Mouse (Mus musculus): ENCODE data around the gene Dock6. TPM values are rescaled to one million over a fixed set of nuclear protein-coding genes. Genes with fewer than 3 reads are reported as not detected.

Gene Dock6
- total RNA-seq, 4 experiments from 2014 or later = 12.7 to 23.0 (median 19.2) TPM

- no peak for DNase-seq (ENCODE audit: low spot score in 2 of 2)
These were observed 102.1 kb downstream of the Dock6 start for GRCm38 (mm10) chr9:21750370-21750769.

Small RNA genes within 50 kb of the gene (microRNA-seq; reads per million reads assigned to microRNA genes)
- 0.64 to 4.8 reads per million in 2 experiments for gene Mir7083

Other genes with a start within 250 kb of the Dock6 start
- 100 to 1,000 TPM in 3 of 4 experiments, 10 to 100 TPM in 1; 96.5 to 108 (median 103) TPM for gene Smarca4, start 236.5 kb downstream of the Dock6 start, total RNA-seq (2022)
- 10 to 100 TPM; 16.7 to 38.7 (median 26.4) TPM for gene Ldlr, start 129.2 kb downstream of the Dock6 start, total RNA-seq (2022)
- gene Spc24, start 92.3 kb downstream of the Dock6 start, total RNA-seq (2022) = 1 to 10 TPM in 2 of 4 experiments, under 1 TPM in 2; 0.45 to 4.3 (median 2.1) TPM
- gene Kank2, start 53.9 kb downstream of the Dock6 start, total RNA-seq (2022) = 10 to 100 TPM in 2 of 4 experiments, 1 to 10 TPM in 2; 7.2 to 10.1 (median 9.3) TPM
- not detected for gene Angptl8, start 17.1 kb downstream of the Dock6 start, total RNA-seq (2022)
- 10 to 100 TPM; 16.9 to 23.5 (median 21.1) TPM for gene Rab3d, start 65.6 kb upstream of the Dock6 start, total RNA-seq (2022)
- gene Ccdc159, start 74.8 kb upstream of the Dock6 start, total RNA-seq (2022) = 10 to 100 TPM; 18.7 to 22.5 (median 21.8) TPM
- gene Tmem205, start 74.9 kb upstream of the Dock6 start, total RNA-seq (2022) = 10 to 100 TPM; 42.8 to 49.1 (median 43.5) TPM
- 100 to 1,000 TPM; 229 to 244 (median 235) TPM for gene Plppr2, start 84.4 kb upstream of the Dock6 start, total RNA-seq (2022)
- 10 to 100 TPM; 12.0 to 14.0 (median 13.1) TPM for gene Swsap1, start 103.1 kb upstream of the Dock6 start, total RNA-seq (2022)
- 10 to 100 TPM in 1 of 4 experiments, 1 to 10 TPM in 3; 6.6 to 11.3 (median 8.2) TPM for gene Epor, start 110.9 kb upstream of the Dock6 start, total RNA-seq (2022)
- gene Rgl3, start 136.8 kb upstream of the Dock6 start, total RNA-seq (2022) = 1 to 10 TPM; 2.2 to 4.2 (median 2.6) TPM
- gene Ccdc151, start 150.0 kb upstream of the Dock6 start, total RNA-seq (2022) = 10 to 100 TPM in 1 of 4 experiments, 1 to 10 TPM in 3; 6.5 to 12.3 (median 8.3) TPM
- gene Prkcsh, start 150.2 kb upstream of the Dock6 start, total RNA-seq (2022) = 100 to 1,000 TPM in 3 of 4 experiments, 10 to 100 TPM in 1; 98.6 to 109 (median 104) TPM
- gene Elavl3, start 199.4 kb upstream of the Dock6 start, total RNA-seq (2022) = 100 to 1,000 TPM; 126 to 166 (median 145) TPM
- gene Gm49318, start 218.6 kb upstream of the Dock6 start, total RNA-seq (2022) = not detected
- gene Zfp653, start 218.7 kb upstream of the Dock6 start, total RNA-seq (2022) = 10 to 100 TPM; 22.9 to 26.6 (median 23.9) TPM
- gene Ecsit, start 232.8 kb upstream of the Dock6 start, total RNA-seq (2022) = 10 to 100 TPM; 43.7 to 51.6 (median 45.7) TPM
- gene Cnn1, start 246.6 kb upstream of the Dock6 start, total RNA-seq (2022) = 1 to 10 TPM in 3 of 4 experiments, under 1 TPM in 1; 0.63 to 3.0 (median 1.0) TPM